Mouse (Mus musculus) kidney, adult 8-10 months (tissue): Measurements from ENCODE around the gene Abcb1b.
"Not testable (repeated sequence)": the region's sequence is repeated elsewhere in the genome, so short reads cannot be mapped to it uniquely, and the experiment has no call there.

ENCODE experiments used
- DNase-seq, 2 experiments: peaks; one replicate each; pipeline ENCODE4 v3.0.0; 2022

The Abcb1b gene

DNA sequence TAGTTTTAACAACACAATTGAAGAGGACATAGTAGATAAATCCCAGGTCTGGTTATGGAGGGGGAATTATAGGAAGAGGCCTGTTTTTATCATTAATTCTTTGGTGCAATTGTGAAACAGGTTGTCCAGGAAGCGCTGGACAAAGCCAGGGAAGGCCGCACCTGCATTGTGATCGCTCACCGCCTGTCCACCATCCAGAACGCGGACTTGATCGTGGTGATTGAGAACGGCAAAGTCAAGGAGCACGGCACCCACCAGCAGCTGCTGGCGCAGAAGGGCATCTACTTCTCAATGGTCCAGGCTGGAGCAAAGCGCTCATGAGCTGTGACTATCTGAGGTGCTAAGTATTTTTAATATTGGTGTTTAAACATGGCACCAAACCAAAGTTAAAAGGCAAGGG is 67.7 kb downstream of the Abcb1b start:
- not testable (repeated sequence) for DNase-seq

- DNase-seq: no peak
These were observed 68.4 kb downstream of the Abcb1b start for GRCm38 (mm10) chr5:8866366-8866765.

DNA sequence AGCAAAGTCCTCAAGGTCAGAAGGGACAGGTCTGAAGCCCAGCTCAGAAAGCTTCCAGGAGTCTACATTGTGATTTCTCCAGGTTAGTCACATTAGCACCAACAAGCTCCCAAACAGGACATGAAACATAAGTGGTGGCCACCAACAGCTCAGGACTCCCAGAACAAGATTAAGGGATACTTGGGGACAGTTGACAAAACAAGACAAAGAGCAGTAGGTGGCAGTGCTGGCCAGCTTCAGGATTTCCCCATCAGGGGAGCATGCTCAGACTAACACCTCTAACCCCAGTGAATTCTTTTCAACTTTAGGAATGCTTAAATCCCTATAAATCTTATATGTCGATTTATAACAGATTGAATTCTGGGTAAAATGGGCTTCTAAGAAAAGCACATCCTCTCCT is 70.1 kb downstream of the Abcb1b start:
- peak in 1 of 2 experiments; percentile 2 for DNase-seq

DNA sequence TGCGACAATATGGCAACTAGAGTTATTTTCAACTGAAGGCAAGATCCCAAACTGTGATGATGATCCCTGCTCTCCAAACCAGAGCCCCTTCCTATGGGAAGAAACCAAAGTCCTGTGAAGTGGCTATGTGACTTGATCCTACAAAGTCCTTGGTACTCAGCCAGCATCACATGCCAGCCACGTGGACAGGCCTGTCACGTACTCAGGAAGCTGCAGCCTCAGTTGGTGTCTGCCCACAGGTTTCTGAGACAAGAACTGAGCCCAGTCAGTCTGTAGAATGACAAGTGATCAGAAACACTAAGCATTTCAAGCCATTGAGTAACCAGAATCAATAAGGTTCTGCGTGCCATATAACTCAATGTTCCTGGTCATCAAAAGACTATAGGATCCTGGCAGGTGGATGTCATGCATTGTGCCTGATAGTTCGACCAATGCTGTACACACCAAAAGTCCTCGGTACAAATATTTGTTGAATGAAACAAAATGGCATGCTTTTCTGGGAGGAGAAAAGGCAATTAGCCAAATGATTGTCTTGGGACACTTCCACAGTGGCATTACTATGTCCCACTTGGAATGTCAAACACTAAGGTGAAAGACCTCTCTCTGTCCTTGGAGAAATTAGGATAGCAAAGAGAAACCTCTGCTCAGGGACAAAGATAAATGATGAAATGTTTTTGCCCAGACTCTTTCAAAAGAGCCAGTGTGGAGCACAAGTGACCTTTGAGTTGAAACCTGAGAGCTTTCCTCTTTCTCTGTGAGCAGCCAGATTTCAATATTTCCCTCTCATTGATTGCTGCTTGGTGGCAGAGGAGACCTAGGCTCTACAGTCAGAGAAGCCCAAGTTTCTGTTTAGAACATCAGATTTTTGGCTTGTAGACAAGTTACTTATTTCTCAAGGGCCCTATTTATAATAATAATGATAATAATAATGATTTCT is 75.3 kb downstream of the Abcb1b start:
- DNase-seq: no peak

DNA sequence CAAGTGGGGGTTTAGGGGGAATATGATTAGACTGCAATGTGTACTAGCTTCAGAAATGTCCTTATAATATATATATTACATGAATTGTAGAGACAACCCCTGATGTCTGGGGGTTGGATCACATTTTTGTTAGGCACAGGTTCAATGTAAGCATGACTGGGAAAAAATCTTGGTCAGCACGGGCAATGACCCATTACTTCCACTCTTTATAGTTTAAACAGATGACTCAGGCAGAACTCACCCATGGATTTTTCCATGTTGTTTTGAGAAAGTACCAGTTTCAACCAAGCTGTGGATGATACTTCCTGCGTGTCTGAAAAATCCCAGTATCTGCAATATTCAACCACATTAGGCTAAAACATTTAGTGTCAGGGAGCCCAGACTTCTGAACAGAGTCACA is 79.1 kb downstream of the Abcb1b start:
- no peak for DNase-seq

DNA sequence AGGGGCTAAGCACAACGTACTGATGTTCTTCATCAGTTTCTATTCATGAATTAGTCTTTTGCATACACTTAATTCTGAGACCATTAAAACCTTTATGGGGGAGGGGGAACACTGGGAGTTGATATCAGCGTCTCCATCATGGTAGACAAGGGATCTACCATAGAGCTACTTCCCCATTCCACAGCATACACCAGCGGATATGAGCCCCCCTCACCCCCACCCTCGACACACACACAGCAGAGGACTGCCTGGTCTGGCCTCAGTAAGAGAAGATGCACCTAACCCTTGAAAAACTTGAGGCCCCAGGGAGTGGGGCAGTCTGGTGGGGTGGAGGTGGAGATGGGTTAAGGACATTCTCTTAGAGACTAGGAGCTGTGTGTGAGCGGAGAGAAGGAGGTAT is 79.9 kb downstream of the Abcb1b start:
- no peak for DNase-seq

GRCm38 (mm10) chr5:8885837-8886236 is 87.9 kb downstream of the Abcb1b start:
- no peak for DNase-seq

- DNase-seq: peak; percentile 12 to 43
These were observed 95.6 kb downstream of the Abcb1b start, which contains the start of gene Abcb4 for GRCm38 (mm10) chr5:8893300-8894103. Gene Abcb4 (plus strand): TSS chr5:8893717.

GRCm38 (mm10) chr5:8894104-8894425 is 96.1 kb downstream of the Abcb1b start:
- DNase-seq: no peak

GRCm38 (mm10) chr5:8894641-8895490 is 96.9 kb downstream of the Abcb1b start:
- DNase-seq: no peak

DNA sequence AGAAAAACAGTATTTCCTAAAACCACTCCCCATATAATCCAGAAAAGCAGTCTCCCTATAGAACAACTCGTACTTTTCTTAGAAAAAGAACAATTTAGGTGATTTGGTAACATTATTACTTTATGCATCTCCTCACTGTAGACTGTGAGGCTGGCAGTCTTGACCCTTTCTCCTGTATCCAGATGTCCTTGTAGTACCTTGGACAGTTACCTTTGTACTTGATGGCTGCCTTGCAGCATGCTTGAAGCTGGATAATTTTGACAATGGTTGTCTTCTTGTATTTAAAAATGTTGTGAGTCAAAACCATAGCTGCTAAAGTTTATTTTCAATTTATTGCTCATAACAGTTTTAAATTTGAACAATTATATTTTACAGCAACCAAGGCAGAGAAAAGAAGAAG is 98.3 kb downstream of the Abcb1b start:
- no peak for DNase-seq

GRCm38 (mm10) chr5:8898246-8898645 is 100.3 kb downstream of the Abcb1b start:
- DNase-seq: no peak

GRCm38 (mm10) chr5:8901001-8901400 is 103.1 kb downstream of the Abcb1b start:
- no peak for DNase-seq

DNA sequence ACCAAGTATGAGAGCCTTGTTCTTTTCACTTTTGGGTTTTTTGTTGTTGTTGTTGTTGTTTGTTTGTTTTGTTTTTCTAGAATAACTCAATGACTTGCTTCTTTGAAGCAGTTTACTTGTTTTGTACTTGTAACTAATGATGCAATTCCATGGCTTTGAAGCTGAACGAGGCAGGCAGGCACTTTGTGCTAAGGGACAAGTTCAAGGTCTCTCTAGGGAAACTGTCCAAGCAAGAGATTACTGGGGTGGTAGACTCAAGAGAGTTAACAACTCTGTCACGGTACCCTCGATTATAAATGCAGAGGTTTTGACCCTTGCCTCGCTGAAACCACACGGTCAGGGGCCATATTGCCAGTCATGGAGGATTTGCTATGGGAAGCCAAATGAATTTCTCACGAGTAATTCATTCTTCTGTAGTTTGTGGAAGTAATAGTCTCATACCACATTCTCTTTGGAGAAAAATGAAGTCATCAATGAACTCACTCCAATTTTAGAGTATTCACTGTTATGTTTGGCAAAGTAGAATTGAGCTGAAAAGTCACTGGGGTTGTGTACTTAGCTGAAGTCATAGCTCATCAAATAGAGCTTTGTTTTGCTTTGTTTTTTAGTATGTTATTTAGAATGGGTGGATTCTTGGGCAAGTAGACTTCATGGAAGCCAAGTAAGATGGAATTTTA is 104.3 kb downstream of the Abcb1b start:
- DNase-seq: no peak

DNA sequence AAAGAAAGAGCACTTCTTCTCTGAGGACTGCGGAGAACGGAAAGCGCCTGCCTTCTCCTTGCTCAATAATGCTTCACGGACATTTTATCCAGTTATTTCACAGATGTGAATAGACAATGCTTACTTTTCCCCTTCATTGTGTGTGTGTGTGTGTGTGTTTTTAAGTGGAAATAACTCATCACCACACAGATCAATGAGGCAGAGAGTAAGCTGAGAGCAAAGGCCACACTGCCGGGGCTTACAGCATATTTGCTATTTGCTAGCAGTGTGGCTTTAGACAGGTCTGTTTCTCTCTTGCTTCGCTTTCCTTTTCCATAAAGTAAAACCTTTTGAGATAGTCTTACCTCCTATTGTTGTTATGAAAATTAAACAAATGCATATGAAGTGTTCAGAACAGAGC is 106.6 kb downstream of the Abcb1b start:
- no peak for DNase-seq

GRCm38 (mm10) chr5:8911567-8912198 is 113.7 kb downstream of the Abcb1b start:
- DNase-seq: no peak
